Mouse (Mus musculus) thymus, adult 2 months (tissue): ENCODE results near the gene Mark2.

Experiments used
- CTCF ChIP-seq: fragments of 200-500 bp; IDR thresholded peaks from 2 replicates; pipeline ENCODE4 v1.5.1; 2012; ENCODE audit warnings: mild to moderate bottlenecking, control low read depth, low read length, moderate library complexity, borderline replicate concordance; ENCODE audit not compliant: control insufficient read depth, poor library complexity, insufficient read depth; ENCODE audit errors: extremely low read depth
- POLR2A ChIP-seq: fragments of 200-500 bp; IDR thresholded peaks from 2 replicates; pipeline ENCODE4 v1.6.1; 2012; ENCODE audit warnings: mild to moderate bottlenecking, low read length, control low read depth, moderate library complexity; ENCODE audit not compliant: control insufficient read depth, poor library complexity, insufficient read depth; ENCODE audit errors: extremely low read depth

- TF ChIP-seq CTCF (no peak), POLR2A (no peak)
These were observed 39.8 kb downstream of the Mark2 start for GRCm38 (mm10) chr19:7301647-7302492.
